Mouse (Mus musculus) lung, adult 18-20 months (tissue): ENCODE results near the gene Tub.

Experiments used
- DNase-seq, 2 experiments: peaks; one replicate each; pipeline ENCODE4 v3.0.0; 2022; ENCODE audit warnings: mixed read lengths in 2 of 2

Gene Tub

GRCm38 (mm10) chr7:108950312-108950761, at the start of gene Tub:
Gene Tub, plus strand, starts transcription at chr7:108950338.
- peak; percentile 14 to 17 for DNase-seq

- no peak for DNase-seq
These were observed 46.2 kb upstream of the Tub start for GRCm38 (mm10) chr7:108903969-108904368.

GRCm38 (mm10) chr7:108927043-108927442, 23.1 kb upstream of the Tub start:
- DNase-seq = no peak

GRCm38 (mm10) chr7:108928280-108929188, 21.6 kb upstream of the Tub start:
- no peak for DNase-seq

GRCm38 (mm10) chr7:108929726-108930393, 20.3 kb upstream of the Tub start, which contains the start of gene Nlrp10:
Gene Nlrp10, minus strand, starts transcription at chr7:108930178.
- DNase-seq = no peak

- peak; percentile 96 for DNase-seq
These were observed 16.1 kb upstream of the Tub start, which contains the start of gene Eif3f for GRCm38 (mm10) chr7:108933794-108934731. Gene Eif3f, plus strand, starts transcription at chr7:108934417.

GRCm38 (mm10) chr7:108934836-108935235, 15.3 kb upstream of the Tub start:
- DNase-seq = peak in 1 of 2 experiments; percentile 31

GRCm38 (mm10) chr7:108935411-108935810, 14.7 kb upstream of the Tub start:
- DNase-seq = no peak

- no peak for DNase-seq
These were observed 13.5 kb upstream of the Tub start for GRCm38 (mm10) chr7:108936591-108936990.

GRCm38 (mm10) chr7:108941466-108941865, 8.7 kb upstream of the Tub start:
- DNase-seq = peak; percentile 55 to 65

GRCm38 (mm10) chr7:108944002-108944401, 6.1 kb upstream of the Tub start:
- DNase-seq = peak in 1 of 2 experiments; percentile 21

GRCm38 (mm10) chr7:108948611-108949010, 1.5 kb upstream of the Tub start:
- no peak for DNase-seq

GRCm38 (mm10) chr7:108949301-108949700, 837 bp upstream of the Tub start:
- DNase-seq = no peak

- no peak for DNase-seq
These were observed 709 bp downstream of the Tub start for GRCm38 (mm10) chr7:108950762-108951331.

- no peak for DNase-seq
These were observed 2.7 kb downstream of the Tub start for GRCm38 (mm10) chr7:108952801-108953200.

- DNase-seq = no peak
These were observed 4.0 kb downstream of the Tub start for GRCm38 (mm10) chr7:108954185-108954584.

- DNase-seq = no peak
These were observed 7.6 kb downstream of the Tub start for GRCm38 (mm10) chr7:108957734-108958133.

GRCm38 (mm10) chr7:108965968-108966367, 15.8 kb downstream of the Tub start:
- no peak for DNase-seq

- peak; percentile 28 to 52 for DNase-seq
These were observed 16.7 kb downstream of the Tub start for GRCm38 (mm10) chr7:108966742-108967362.

GRCm38 (mm10) chr7:108968201-108968600, 18.1 kb downstream of the Tub start:
- no peak for DNase-seq

GRCm38 (mm10) chr7:108972273-108972672, 22.1 kb downstream of the Tub start:
- DNase-seq = no peak
